Mouse (Mus musculus) fibroblast of lung, adult 2 months (primary cell): ENCODE results near the gene Ift122.

Experiments used
- DNase-seq: peaks from one replicate; pipeline ENCODE4 v3.0.0-alpha.2; 2011; ENCODE audit warnings: low read depth

Gene Ift122

GRCm38 (mm10) chr6:115959151-115959691 is 106.0 kb downstream of the Ift122 start:
- DNase-seq = peak; percentile 43

DNA sequence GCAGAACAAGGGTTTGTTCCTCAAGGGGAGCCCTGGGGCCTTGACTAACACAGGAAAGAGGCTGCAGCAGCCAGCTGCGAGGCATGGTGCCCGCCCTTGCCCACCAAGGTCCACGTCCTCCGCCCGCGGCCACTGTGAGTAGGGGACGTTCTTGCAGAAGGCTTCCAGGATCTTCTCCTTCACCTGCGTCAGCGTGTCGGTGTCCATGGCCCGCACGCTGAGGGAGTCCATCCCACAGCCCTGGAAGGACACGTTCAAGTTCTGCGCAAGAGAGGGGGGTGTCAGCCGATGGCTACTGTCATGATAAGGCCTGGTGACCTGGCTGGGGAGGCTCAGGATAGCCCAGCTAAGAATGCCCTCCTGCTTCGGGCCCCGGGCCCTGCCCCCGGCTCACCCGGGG is 107.1 kb downstream of the Ift122 start:
- DNase-seq = no peak

GRCm38 (mm10) chr6:115961743-115962142 is 108.5 kb downstream of the Ift122 start:
- no peak for DNase-seq

GRCm38 (mm10) chr6:115962439-115963085 is 109.3 kb downstream of the Ift122 start:
- DNase-seq = no peak

GRCm38 (mm10) chr6:115963656-115964055 is 110.4 kb downstream of the Ift122 start:
- DNase-seq = no peak

GRCm38 (mm10) chr6:115966227-115966966 is 113.1 kb downstream of the Ift122 start:
- no peak for DNase-seq

DNA sequence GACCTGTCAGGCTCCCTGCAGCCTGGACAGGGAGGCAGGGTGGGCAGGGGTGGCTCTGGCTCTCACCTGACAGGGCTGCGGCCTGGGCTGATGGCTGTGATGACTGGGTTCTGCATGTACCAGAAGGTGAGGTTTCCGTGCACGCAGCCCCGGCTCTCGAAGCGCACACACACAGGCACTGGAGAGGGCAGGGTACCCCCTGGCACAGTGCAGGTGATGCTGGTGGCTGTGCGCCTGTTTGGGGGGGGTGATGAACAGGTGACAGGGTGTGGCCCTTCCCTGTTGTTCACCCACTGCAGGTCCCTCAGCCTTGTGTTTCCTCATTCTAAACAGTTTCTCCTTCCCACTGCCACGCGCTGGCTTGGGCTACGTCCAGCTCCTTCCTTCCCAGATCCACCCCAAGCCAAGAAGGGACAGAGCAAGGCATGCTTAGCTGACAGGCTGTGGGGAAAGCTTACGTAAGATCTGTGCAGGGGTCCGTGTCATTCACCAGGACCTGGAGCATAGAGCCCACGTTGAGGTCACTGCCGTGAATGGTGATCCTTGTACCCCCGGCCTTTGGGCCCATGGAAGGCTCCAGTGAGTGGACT is 114.1 kb downstream of the Ift122 start:
- no peak for DNase-seq

DNA sequence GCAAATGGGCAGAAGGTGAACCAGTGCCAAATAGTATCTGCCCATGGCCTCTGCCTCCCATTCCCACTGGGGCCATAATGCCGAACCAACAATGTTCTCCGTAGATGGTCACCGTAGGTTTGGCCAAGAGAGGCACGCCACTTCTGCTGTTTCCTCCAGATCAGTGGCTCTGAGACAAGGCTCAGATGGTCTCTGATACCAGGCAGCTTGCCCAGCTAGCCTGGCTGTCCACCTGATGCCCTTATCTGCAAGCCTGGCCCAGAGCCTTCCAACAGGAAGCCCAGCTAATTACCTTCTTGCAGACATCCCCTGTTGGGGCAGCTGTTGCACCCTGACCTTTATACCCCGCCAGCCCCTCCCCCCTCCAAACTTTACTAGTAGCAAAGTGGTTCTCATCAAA is 114.8 kb downstream of the Ift122 start:
- no peak for DNase-seq

- DNase-seq = no peak
Measured at GRCm38 (mm10) chr6:115968700-115969099, 115.4 kb downstream of the Ift122 start.

- no peak for DNase-seq
Measured at GRCm38 (mm10) chr6:115969103-115969502, 115.8 kb downstream of the Ift122 start.

- no peak for DNase-seq
Measured at GRCm38 (mm10) chr6:115969952-115970351, 116.7 kb downstream of the Ift122 start.

DNA sequence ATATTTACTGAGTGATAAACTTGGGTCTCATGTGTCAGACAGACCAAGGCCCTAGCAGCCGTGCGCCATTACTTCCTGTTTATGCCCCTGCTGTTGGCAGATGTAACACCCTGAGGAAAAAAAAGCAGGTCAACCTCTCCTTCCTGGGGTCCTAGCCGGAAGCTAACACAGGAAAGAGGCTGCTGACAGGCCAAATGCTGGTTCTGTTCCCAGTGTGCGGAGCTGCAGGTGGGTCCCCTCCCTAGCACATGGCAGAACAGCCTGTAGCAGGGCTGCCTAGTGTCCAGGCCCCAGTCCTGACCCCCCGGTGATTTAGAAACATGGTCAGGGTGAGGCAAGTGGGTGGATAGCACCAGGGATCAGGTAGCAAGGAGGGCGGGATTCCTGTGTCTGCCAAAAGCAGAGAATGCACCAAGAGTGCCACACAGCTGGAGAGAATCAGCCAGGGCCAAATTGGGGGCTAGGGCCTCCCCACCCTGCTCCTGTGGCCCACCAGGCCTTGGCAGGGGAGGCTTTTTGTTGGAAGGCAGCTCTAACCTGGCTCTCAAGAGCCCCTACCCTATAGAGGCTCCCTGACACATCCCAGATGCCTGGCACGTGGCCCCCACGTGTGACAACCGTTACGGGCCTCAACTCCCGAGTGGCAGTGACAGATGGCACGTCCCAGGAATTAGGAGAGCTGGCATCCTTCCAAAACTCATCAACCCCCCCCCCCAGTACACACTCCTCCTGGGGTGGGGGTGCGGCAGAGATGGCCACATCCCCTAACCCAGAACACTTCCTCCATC is 118.2 kb downstream of the Ift122 start:
- no peak for DNase-seq

- no peak for DNase-seq
Measured at GRCm38 (mm10) chr6:115972083-115972764, 119.0 kb downstream of the Ift122 start.

GRCm38 (mm10) chr6:115973139-115973875 is 120.0 kb downstream of the Ift122 start:
- no peak for DNase-seq

DNA sequence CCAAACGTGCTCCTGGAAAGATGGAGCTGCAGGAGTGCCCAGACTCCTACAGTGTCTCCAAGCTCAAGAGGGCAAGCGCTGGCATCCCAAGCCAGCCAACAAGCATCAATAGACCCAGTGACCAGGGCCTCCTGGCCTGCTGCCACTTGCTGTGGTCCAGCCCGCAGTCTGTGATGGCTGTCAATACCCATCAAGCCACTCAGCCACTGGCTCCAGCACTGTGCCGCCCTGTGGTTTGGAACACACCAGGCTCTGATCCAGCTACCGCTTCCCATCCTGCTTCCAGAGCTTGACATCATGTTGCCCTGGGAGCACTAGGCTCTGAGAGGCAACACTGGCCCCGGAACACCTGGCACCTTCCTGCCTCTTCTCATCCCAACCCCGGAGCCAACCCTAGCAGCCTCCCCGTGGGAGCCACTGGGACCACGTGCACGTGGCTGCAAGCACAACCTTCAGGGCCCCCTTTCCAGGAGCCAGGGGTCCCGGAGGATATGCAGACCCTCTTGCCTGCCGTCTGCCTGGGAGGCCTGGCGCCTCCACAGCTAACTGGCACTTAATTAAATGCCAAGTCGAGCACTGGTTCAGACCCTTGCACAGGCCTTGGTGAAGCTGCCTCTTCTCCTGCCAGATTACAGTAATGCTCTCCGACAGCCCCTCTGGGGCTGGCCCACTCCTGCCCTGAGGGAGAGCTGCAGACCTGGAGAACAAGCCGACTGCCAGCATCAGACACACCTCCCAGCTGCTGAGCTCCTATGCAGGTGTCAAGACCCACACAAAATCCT is 120.8 kb downstream of the Ift122 start:
- peak; percentile 82 for DNase-seq

GRCm38 (mm10) chr6:115975606-115976005 is 122.3 kb downstream of the Ift122 start:
- no peak for DNase-seq
